Mouse (Mus musculus) heart, postnatal 0 days (tissue): ENCODE data around the gene Taf1d.

Experiments
- CTCF ChIP-seq: IDR thresholded peaks from 2 replicates; pipeline ENCODE4 v1.5.1; 2016; ENCODE audit warnings: antibody characterized with exemption, control low read depth, low read depth
- EP300 ChIP-seq: IDR thresholded peaks from 2 replicates; pipeline ENCODE4 v1.6.1; 2016; ENCODE audit warnings: antibody characterized with exemption, low read depth

GRCm38 (mm10) chr9:15273981-15274380, 32.0 kb upstream of the Taf1d start:
- no peak for TF ChIP-seq CTCF
- no peak for TF ChIP-seq EP300
